Mouse (Mus musculus) limb, embryonic 14.5 days (tissue): ENCODE measurements at regions not wholly inside any gene's neighbourhood (a gene's known extent, or its start where the extent isn't known, plus 50 kb on each side); places are given as distances from the start of the nearest gene placed in this dataset. TPM values are rescaled to one million over a fixed set of nuclear protein-coding genes. Genes with fewer than 3 reads are reported as not detected.
A peak's percentile ranks its signal among the peaks of the same experiment; 100 is the strongest.

ENCODE experiments used
- ATAC-seq: fragments of 200-750 bp; cut with Nextera tagmentation; 2 replicates; pipeline ENCODE4 v1.8.0; 2017; ENCODE audit warnings: low read depth, moderate number of reproducible peaks, moderate TSS enrichment; ENCODE audit not compliant: low FRiP score
- DNase-seq: peaks from one replicate; pipeline ENCODE4 v3.0.0-alpha.2; 2015; ENCODE audit warnings: low spot score
- H3K27ac ChIP-seq: fragments of 300-500 bp; sonication (generic); replicated peaks from 2 replicates; pipeline ENCODE4 v1.5.1; 2014; ENCODE audit warnings: low read depth, mild to moderate bottlenecking, low read length, moderate library complexity, mixed read lengths
- H3K27me3 ChIP-seq: fragments of 300-500 bp; sonication (generic); 2 replicates; pipeline ENCODE4 v1.6.1; 2014; ENCODE audit warnings: low read length, mixed read lengths; ENCODE audit not compliant: control insufficient read depth, insufficient read depth
- H3K36me3 ChIP-seq: fragments of 300-500 bp; sonication (generic); 2 replicates; pipeline ENCODE4 v1.6.1; 2014; ENCODE audit warnings: mild to moderate bottlenecking, low read length, moderate library complexity, mixed read lengths; ENCODE audit not compliant: control insufficient read depth, insufficient read depth
- H3K4me1 ChIP-seq: fragments of 300-500 bp; sonication (generic); 2 replicates; pipeline ENCODE4 v1.6.1; 2014; ENCODE audit warnings: antibody characterized with exemption, low read length, mixed read lengths; ENCODE audit not compliant: control insufficient read depth, insufficient read depth
- H3K4me2 ChIP-seq: fragments of 300-500 bp; sonication (generic); replicated peaks from 2 replicates; pipeline ENCODE4 v1.6.1; 2014; ENCODE audit warnings: low read depth, mild to moderate bottlenecking, low read length, moderate library complexity; ENCODE audit not compliant: severe bottlenecking
- H3K4me3 ChIP-seq: fragments of 300-500 bp; sonication (generic); replicated peaks from 2 replicates; pipeline ENCODE4 v1.5.1; 2014; ENCODE audit warnings: low read length
- H3K9ac ChIP-seq: fragments of 300-500 bp; sonication (generic); 2 replicates; pipeline ENCODE4 v1.6.1; 2014; ENCODE audit warnings: mild to moderate bottlenecking, low read depth, low read length, moderate library complexity; ENCODE audit not compliant: severe bottlenecking
- H3K9me3 ChIP-seq: fragments of 300-500 bp; sonication (generic); 2 replicates; pipeline ENCODE4 v1.6.1; 2016; ENCODE audit warnings: low read length; ENCODE audit not compliant: control insufficient read depth
- POLR2A ChIP-seq: fragments of 200-500 bp; IDR thresholded peaks from 2 replicates; pipeline ENCODE4 v1.8.0; 2012; ENCODE audit warnings: inconsistent platforms, mild to moderate bottlenecking, moderate library complexity, borderline replicate concordance; ENCODE audit not compliant: insufficient read depth, insufficient read length; ENCODE audit errors: extremely low read depth
- WGBS: fragments of 180-500 bp; shearing (Covaris S2); extraction: QIAGEN DNeasy Blood & Tissue Kit; methylation state at CpG from one replicate; pipeline ENCODE4 v1.1.7; 2014; 5-methylcytosine and 5-hydroxymethylcytosine counted together
- microRNA-seq: library from miRNA; unstranded; fragments of <30 nt; microRNA quantifications from one replicate; pipeline ENCODE4, GENCODE M21; 2016

- H3K27me3 ChIP-seq: no peaks in the 10 kb centered on the region
- no peak overlapping the region for H3K4me2 ChIP-seq
- DNase-seq: peak; percentile 25
- no peak for ATAC-seq
- no peak overlapping the region for H3K27ac ChIP-seq
- no peak overlapping the region for H3K4me3 ChIP-seq
- H3K9me3 ChIP-seq: no peaks in the 10 kb centered on the region
- TF ChIP-seq POLR2A: no peak
- 71% methylated on average over 4 of the region's 4 CpGs for WGBS
- no peaks in the 10 kb centered on the region for H3K4me1 ChIP-seq
- no peaks in the 10 kb centered on the region for H3K36me3 ChIP-seq
- H3K9ac ChIP-seq: no peak overlapping the region
Measured at GRCm38 (mm10) chr8:128290076-128290475, 68.3 kb upstream of the Nrp1 start.

GRCm38 (mm10) chr8:128292394-128292793 lies 66.0 kb upstream of the Nrp1 start:
- Histone ChIP-seq H3K9me3 (no peaks in the 10 kb centered on the region), H3K27me3 (no peaks in the 10 kb centered on the region), H3K4me3 (no peak overlapping the region), H3K4me2 (no peak overlapping the region), H3K4me1 (no peaks in the 10 kb centered on the region), H3K27ac (no peak overlapping the region), H3K9ac (no peak overlapping the region), H3K36me3 (no peaks in the 10 kb centered on the region)
- no peak for DNase-seq
- 84% methylated on average over 6 of the region's 6 CpGs for WGBS
- no peak for ATAC-seq
- no peak for TF ChIP-seq POLR2A

GRCm38 (mm10) chr8:128296728-128297380 lies 61.5 kb upstream of the Nrp1 start:
- DNase-seq (no peak), ATAC-seq (no peak)
- Histone ChIP-seq H3K4me1 (no peaks in the 10 kb centered on the region), H3K27me3 (no peaks in the 10 kb centered on the region), H3K4me2 (no peak overlapping the region), H3K4me3 (no peak overlapping the region), H3K36me3 (no peaks in the 10 kb centered on the region), H3K9ac (no peak overlapping the region), H3K9me3 (no peaks in the 10 kb centered on the region), H3K27ac (no peak overlapping the region)
- 83% methylated on average over 14 of the region's 14 CpGs for WGBS
- TF ChIP-seq POLR2A: no peak

- no peak overlapping the region for H3K4me3 ChIP-seq
- no peak overlapping the region for H3K4me2 ChIP-seq
- H3K4me1 ChIP-seq: no peaks in the 10 kb centered on the region
- 92% methylated on average over 2 of the region's 2 CpGs for WGBS
- ATAC-seq: no peak
- H3K27ac ChIP-seq: no peak overlapping the region
- H3K9ac ChIP-seq: no peak overlapping the region
- DNase-seq: no peak
- H3K36me3 ChIP-seq: no peaks in the 10 kb centered on the region
- no peaks in the 10 kb centered on the region for H3K9me3 ChIP-seq
- H3K27me3 ChIP-seq: no peaks in the 10 kb centered on the region
- TF ChIP-seq POLR2A: no peak
Measured at GRCm38 (mm10) chr8:128302322-128302721, 56.1 kb upstream of the Nrp1 start.

Small RNAs in the stretch of these regions (microRNA-seq; reads per million reads assigned to microRNA genes)
- gene Mir21c: not detected
